Mouse (Mus musculus) lung, adult 18-20 months (tissue): ENCODE measurements around the gene Erbin.

Experiments used
- DNase-seq, 2 experiments: peaks; one replicate each; pipeline ENCODE4 v3.0.0; 2022; ENCODE audit warnings: mixed read lengths in 2 of 2

Gene Erbin

DNA sequence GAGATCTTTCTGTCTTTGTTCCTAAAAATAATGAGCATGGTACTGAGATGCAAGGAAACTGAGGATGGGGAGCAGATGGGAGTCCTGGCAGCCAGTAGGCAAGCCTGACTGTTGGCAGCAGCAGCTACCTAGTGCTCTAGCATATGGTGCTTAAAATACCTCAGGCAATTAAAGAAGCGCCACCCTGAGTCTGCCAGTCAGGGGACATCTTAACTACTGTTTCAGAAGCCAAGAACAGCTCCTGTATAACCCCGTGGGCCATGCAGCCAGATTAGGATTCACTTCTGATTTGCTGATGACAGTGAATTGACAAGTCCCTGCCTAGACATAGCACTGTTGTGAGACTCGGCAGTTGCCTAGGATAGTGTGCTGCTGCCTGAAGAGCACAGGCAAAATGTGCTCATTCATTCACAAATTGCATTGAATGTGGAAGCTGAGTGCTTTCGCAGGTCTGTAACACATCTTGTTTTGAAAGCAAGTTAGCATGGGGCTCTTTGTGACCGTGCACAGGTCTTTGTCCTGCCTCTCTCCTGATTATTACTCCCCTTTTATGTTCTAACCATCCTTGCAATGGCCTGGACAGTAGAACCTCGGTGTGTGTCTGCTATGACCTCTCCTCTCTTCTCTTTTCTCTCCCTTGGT is 114.0 kb downstream of the Erbin start:
- no peak for DNase-seq

DNA sequence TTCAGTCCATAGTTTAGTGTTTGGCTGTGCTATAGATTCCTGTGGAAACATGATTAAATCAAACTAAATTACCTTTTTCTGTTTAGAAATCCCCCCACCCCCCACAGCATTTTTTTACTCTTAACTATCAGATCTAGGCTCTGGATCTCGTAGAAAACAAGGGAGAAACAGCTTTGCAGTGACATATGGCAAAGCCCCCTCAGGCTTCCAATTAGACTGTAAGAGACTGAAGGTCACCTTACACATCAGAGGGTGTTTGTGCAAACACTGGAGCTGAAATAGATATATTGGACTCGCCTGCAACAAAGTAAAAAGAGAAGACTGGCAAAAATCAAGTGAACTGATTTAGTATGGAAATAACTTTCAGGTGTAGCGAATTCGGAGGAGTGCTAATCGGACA is 116.6 kb downstream of the Erbin start:
- DNase-seq: no peak

- DNase-seq: no peak
Observed at GRCm38 (mm10) chr13:103801021-103801420, 119.3 kb downstream of the Erbin start.

DNA sequence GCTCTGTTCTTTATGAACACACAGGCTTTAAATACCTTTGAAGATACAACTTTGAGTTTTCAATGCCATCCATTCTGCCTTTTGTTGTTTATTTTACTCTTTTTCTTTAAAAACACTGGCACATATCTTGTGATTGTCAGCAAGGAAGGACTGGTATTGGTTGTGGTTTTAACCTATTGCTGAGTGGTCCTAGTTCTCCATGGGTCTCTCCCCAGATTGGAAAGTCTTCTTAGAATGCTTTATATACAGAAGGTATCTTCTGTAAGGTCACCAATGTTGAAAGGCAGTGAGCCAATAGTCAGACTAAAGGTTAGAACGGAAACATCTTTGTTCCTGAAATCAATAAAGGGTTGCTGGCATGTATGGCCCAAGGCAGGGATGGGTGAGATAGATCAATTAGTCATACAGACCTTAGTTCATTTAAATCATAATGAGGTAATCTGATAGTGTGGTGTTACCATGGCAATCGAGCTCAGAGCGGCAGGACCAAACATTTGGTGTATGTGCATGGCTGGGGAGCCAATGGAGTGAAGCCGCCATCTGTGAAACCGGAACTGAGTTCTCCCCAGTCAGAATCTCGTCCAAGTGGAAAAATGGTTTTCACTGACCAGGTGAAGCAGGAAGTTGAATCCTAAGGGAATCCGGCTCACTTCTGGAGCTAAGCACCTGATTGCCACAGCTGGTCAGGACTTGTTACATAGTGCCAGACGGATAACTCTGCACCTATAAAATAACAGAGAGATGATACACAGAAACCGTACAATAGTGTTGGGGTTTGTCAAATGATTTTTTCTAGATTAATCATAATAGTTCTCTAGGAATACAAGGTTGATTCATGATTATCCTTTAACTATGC is 125.4 kb downstream of the Erbin start:
- DNase-seq: no peak

DNA sequence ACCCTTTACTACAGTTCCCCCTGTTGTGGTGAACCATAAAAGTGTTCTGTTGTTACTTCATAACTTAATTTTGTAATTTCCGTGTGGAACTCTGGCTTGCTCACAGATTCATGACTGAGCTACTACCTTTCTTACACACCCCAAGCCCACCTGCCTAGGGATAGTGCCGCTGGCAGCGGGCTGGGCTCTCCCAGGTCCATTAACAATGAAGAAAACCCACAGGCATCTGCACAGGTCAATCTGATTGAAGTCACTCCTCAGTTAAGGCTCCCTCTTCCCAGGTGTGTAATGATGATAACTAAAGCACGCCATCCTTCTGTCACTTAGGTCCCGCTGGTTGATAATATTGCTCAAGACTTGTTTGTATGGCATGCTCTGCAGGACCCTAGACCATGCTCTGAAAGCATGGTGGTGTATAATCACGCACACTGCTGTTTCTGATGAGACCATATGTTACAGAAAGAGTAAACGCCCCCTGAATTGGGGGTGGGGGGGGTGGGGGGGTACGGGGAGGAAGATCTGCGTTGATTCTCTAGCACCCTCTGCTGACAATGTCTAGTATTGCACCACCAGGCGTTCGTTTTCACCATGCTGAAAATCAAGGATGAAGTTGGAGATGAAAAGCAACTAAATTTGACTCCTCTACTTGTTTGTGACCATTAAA is 140.3 kb downstream of the Erbin start:
- DNase-seq: peak in 1 of 2 experiments; percentile 13

DNA sequence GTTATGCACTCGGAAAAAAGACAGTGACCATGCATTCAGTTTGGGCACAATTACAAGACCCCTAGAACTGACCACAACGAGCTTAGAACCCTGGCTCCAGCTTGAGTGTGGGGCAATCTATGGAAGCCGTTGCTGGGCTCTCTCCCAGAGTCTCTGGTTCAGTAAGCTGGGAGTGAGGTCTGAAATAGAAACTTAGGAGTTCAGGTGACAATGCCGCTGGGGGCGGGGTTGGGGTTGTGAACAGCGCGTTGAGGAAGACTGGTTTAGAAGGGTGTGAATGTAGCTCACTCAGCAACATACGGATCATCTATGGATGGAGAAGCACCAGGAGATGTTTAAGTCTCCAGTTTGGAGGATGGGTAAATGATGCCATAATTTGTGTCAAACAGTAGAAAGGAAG is 143.2 kb downstream of the Erbin start:
- DNase-seq: no peak

GRCm38 (mm10) chr13:103774119-103774757 is 146.1 kb downstream of the Erbin start, which contains the start of gene Srek1:
Gene Srek1 (minus strand): TSS chr13:103774608.
- DNase-seq: peak; percentile 91 to 92

GRCm38 (mm10) chr13:103773407-103774118 is 146.8 kb downstream of the Erbin start:
- DNase-seq: no peak

DNA sequence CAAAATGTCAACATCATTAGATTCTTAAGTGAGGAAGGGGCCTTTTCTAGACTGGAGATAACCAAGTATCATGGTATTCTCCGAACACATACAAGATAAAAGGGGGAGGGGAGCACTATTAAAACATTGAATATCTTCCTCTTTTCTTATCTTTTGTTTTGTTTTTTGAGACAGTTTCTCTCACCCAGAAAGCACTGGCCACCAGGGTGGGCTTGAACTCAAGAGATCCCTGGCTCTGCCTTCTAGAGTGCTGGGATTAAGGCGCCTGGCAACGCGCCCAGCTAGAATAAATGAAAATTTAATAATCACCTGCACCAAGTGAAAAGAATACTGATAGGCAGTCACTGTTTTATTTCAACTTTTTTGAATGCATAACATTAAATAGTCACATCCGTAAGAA is 147.4 kb downstream of the Erbin start:
- no peak for DNase-seq

DNA sequence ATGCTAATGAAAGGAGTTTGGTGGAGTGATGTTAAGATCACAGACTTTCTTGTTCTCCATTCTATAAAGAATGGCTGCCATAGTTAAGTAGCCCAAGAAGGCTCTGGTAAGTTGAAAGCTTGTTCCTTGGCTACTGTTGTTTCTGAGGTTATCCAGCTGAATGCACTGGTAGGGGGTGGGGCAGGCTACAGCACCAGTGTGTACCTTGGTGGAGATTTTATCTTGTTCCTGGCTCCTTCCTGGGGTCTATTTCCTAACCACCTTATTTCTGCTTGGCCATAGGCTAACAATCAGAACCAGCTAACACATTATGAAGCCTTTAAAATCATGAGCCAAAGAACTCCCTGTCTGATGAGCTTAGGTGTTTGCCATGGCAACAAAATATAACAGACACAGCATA is 149.5 kb downstream of the Erbin start:
- DNase-seq: peak in 1 of 2 experiments; percentile 9
